Mouse (Mus musculus) testis, postnatal 14 days (tissue): ENCODE data around the gene Nudt14.

Experiments
- DNase-seq: peaks from one replicate; pipeline ENCODE4 v3.0.0; 2021; ENCODE audit warnings: low spot score

Nudt14 gene

GRCm38 (mm10) chr12:112941776-112942713 lies at the start of gene Nudt14:
Nudt14 (minus strand) TSS chr12:112942124.
- DNase-seq: peak; percentile 78

GRCm38 (mm10) chr12:112991444-112991843 lies 49.5 kb upstream of the Nudt14 start:
- DNase-seq: no peak

- no peak for DNase-seq
Measured at GRCm38 (mm10) chr12:112990706-112991405, 48.9 kb upstream of the Nudt14 start.

- DNase-seq: no peak
Measured at GRCm38 (mm10) chr12:112987877-112988276, 46.0 kb upstream of the Nudt14 start.

GRCm38 (mm10) chr12:112985346-112985745 lies 43.4 kb upstream of the Nudt14 start:
- no peak for DNase-seq

- DNase-seq: no peak
Measured at GRCm38 (mm10) chr12:112982031-112982430, 40.1 kb upstream of the Nudt14 start.

GRCm38 (mm10) chr12:112977156-112977555 lies 35.2 kb upstream of the Nudt14 start:
- no peak for DNase-seq

- peak; percentile 87 for DNase-seq
Measured at GRCm38 (mm10) chr12:112976371-112977073, 34.6 kb upstream of the Nudt14 start, which contains the start of gene Btbd6. Btbd6 (plus strand) TSS chr12:112976482.

- DNase-seq: no peak
Measured at GRCm38 (mm10) chr12:112974736-112975135, 32.8 kb upstream of the Nudt14 start.

- no peak for DNase-seq
Measured at GRCm38 (mm10) chr12:112969616-112970015, 27.7 kb upstream of the Nudt14 start.

GRCm38 (mm10) chr12:112968943-112969342 lies 27.0 kb upstream of the Nudt14 start:
- no peak for DNase-seq

GRCm38 (mm10) chr12:112965783-112966182 lies 23.9 kb upstream of the Nudt14 start:
- DNase-seq: no peak

GRCm38 (mm10) chr12:112961872-112962271 lies 19.9 kb upstream of the Nudt14 start:
- DNase-seq: no peak

GRCm38 (mm10) chr12:112961428-112961827 lies 19.5 kb upstream of the Nudt14 start:
- DNase-seq: no peak

- DNase-seq: no peak
Measured at GRCm38 (mm10) chr12:112959421-112959820, 17.5 kb upstream of the Nudt14 start.

GRCm38 (mm10) chr12:112958303-112958702 lies 16.4 kb upstream of the Nudt14 start:
- DNase-seq: no peak

- DNase-seq: no peak
Measured at GRCm38 (mm10) chr12:112955800-112956199, 13.9 kb upstream of the Nudt14 start.

- no peak for DNase-seq
Measured at GRCm38 (mm10) chr12:112952926-112953565, 11.1 kb upstream of the Nudt14 start.

- no peak for DNase-seq
Measured at GRCm38 (mm10) chr12:112952433-112952832, 10.5 kb upstream of the Nudt14 start.

GRCm38 (mm10) chr12:112951150-112951842 lies 9.4 kb upstream of the Nudt14 start:
- no peak for DNase-seq

- no peak for DNase-seq
Measured at GRCm38 (mm10) chr12:112950761-112951129, 8.8 kb upstream of the Nudt14 start.
